ENCODE assay signal across 8 mouse cellular contexts in the genomic region with DNA sequence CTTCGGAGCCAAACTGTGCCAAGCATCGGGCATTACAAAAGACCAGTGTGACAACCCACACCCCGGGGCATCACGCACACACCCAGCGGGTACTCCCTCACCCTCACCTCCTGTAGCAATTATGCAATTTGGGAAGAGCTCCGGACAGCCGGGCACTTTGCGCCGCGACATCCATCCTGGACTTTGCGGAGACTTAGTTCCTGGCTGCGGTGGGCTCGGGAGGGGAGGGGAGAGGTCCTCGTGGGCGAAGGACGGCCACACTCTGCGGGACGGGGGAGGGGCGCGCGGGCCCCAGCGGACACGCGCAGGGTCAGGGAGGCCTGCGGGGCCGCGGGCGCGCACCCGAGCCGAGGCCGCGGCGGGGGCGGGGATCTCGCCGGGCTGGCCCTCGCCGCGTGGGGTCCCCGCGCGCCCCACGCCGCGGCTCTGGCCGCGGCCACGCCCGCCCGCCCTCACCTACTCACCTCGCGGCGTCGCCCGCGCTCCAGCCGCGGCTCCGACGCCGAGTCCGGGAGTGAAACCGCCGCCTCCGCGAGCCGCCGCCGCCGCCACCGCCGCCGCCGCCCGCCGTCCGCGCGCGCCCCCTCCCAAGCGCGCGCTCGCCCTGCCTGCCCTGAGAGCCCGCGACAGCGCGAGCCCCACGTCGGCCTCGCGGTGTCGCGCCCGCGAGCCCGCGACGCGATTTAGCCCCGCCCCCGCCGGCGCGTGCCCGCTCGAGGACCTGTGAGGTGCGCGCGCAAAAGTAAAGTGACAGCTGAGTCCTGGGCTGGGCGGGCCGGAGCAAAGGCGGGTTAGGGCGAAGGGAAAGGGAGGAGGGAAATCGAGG. TPM values are rescaled to one million over a fixed set of nuclear protein-coding genes. Genes with fewer than 3 reads are reported as not detected.
A peak's percentile ranks its signal among the peaks of the same experiment; 100 is the strongest.
DNase-seq lines count a peak whose midpoint lies in the region; ATAC-seq and TF ChIP-seq lines count a peak whose summit lies in the region.

No protein-coding gene starts in this region.

- no peaks in the 10 kb centered on the region for H3K27me3 ChIP-seq in neural tube, embryonic 15.5 days (replicated peaks)

- peak; percentile 84 for DNase-seq in ES-CJ7 (ENCODE audit: low read depth, low spot score)
- DNase-seq in cerebellum, adult 11-12 months: peak; percentile 93
- peak; percentile 81 for DNase-seq in forelimb bud, embryonic 11.5 days (ENCODE audit: low read depth, low spot score)
- DNase-seq in heart, postnatal 4 days: peak; percentile 95
- peak; percentile 86 to 91 for DNase-seq in layer of hippocampus, adult 2 months (ENCODE audit: low spot score in 2 of 2)
- DNase-seq in lung, adult 2 months: peak; percentile 89
- DNase-seq in testis, postnatal 14 days (ENCODE audit: low spot score): peak; percentile 87

- peak overlapping the region; percentile 82 for H3K4me3 ChIP-seq in layer of hippocampus, adult 2 months
- H3K4me3 ChIP-seq in lung, adult 2 months (replicated peaks; ENCODE audit: extremely low read depth, low read depth, low read length): peak overlapping the region; percentile 65
- peak overlapping the region; percentile 77 for H3K4me3 ChIP-seq in neural tube, embryonic 15.5 days (replicated peaks)

- ATAC-seq in neural tube, embryonic 15.5 days (ENCODE audit: low FRiP score): peak; percentile 91

- peak overlapping the region; percentile 80 for H3K9ac ChIP-seq in neural tube, embryonic 15.5 days (replicated peaks)

- no peaks in the 10 kb centered on the region for H3K9me3 ChIP-seq in neural tube, embryonic 15.5 days (replicated peaks)

- peaks cover 2% of the 10 kb centered on the region; the same call in 1 of the 2 replicates for H3K4me1 ChIP-seq in lung, adult 2 months (ENCODE audit: control insufficient read depth, insufficient read depth, low read length)
- H3K4me1 ChIP-seq in neural tube, embryonic 15.5 days: peaks cover 9% of the 10 kb centered on the region

- no peaks in the 10 kb centered on the region for H3K36me3 ChIP-seq in neural tube, embryonic 15.5 days

- 2% methylated on average over 95 of the region's 116 CpGs for WGBS in lung, adult 2 months
- WGBS in neural tube, embryonic 15.5 days: under 1% methylated on average over 85 of the region's 116 CpGs

- no peak for TF ChIP-seq CTCF in layer of hippocampus, adult 2 months (conservative IDR thresholded peaks at IDR 0.05)
- no peak for TF ChIP-seq CTCF in lung, adult 2 months (IDR thresholded peaks at IDR 0.05; ENCODE audit: insufficient read depth, low read length)

- no peak for TF ChIP-seq POLR2A in lung, adult 2 months (IDR thresholded peaks at IDR 0.05; ENCODE audit: borderline replicate concordance, extremely low read depth, low read depth, low read length)

- peak overlapping the region; percentile 94 for H3K27ac ChIP-seq in layer of hippocampus, adult 2 months
- peak overlapping the region; percentile 83 for H3K27ac ChIP-seq in neural tube, embryonic 15.5 days (replicated peaks)

- peak overlapping the region; percentile 79 for H3K4me2 ChIP-seq in neural tube, embryonic 15.5 days

RNA-seq across cellular contexts. Expression of a gene that starts 0.7 kb away (rescaled TPM):
- total RNA-seq in heart, postnatal 4 days (2021): 10 to 100 TPM; 37.5 to 43.8 TPM
- 100 to 1,000 TPM; 204 to 207 TPM for total RNA-seq in layer of hippocampus, adult 2 months (2021)
- polyA plus RNA-seq in lung, adult 2 months (2012; rRNA removed): 98.0 and 116 TPM in 2 replicates
- polyA plus RNA-seq in neural tube, embryonic 15.5 days (2015; fragmentation: Nextera tagmentation; extraction: Ambion mirVana): 135 and 162 TPM in 2 replicates

Comparison
In these comparisons a context has a peak if more than half of its experiments do, and no peak if none do; other contexts are left out.
1. Peak in every context shown above with its lines: DNase-seq, ATAC-seq, H3K4me3 ChIP-seq and H3K27ac ChIP-seq.
2. RNA of a gene that starts 0.7 kb away (total RNA-seq): 204 to 207 TPM in layer of hippocampus, adult 2 months; 37.5 to 43.8 TPM in heart, postnatal 4 days; every median in the first group is over 4 times any median in the second.